Mouse (Mus musculus) MEL (cell line): ENCODE data around the gene Ccdc183. TPM values are rescaled to one million over a fixed set of nuclear protein-coding genes. Genes with fewer than 3 reads are reported as not detected.

Experiments used
- DNase-seq: peaks from one replicate; pipeline ENCODE4 v3.0.0; 2011; ENCODE audit warnings: low read depth, low spot score
- H3K27ac ChIP-seq: 2 replicates; pipeline ENCODE4 v1.5.1; 2012; ENCODE audit warnings: low read depth, mild to moderate bottlenecking, control low read depth, low read length, moderate library complexity; ENCODE audit not compliant: control insufficient read depth
- H3K27me3 ChIP-seq, 2 experiments: fragments of 150-350 bp in 1 of 2; sonication (generic) in 1 of 2; 2 replicates each; pipeline ENCODE4 v1.6.1; 2012; ENCODE audit warnings: low read length in 2 of 2, mild to moderate bottlenecking in 2 of 2, improper control_type of control experiment in 1 of 2, moderate library complexity in 1 of 2; ENCODE audit not compliant: insufficient read depth in 2 of 2, control insufficient read depth in 1 of 2
- H3K36me3 ChIP-seq, 2 experiments: 2 replicates each; pipeline ENCODE4 v1.6.1; 2012 to 2014; ENCODE audit warnings: low read length in 2 of 2, improper control_type of control experiment in 1 of 2, inconsistent platforms in 1 of 2, mild to moderate bottlenecking in 1 of 2; ENCODE audit not compliant: insufficient read depth in 2 of 2, control insufficient read depth in 1 of 2
- H3K4me1 ChIP-seq, 2 experiments: fragments of 150-350 bp in 1 of 2; sonication (generic) in 1 of 2; 2 replicates each; pipeline ENCODE4 v1.6.1; 2012; ENCODE audit warnings: low read length in 2 of 2, improper control_type of control experiment in 1 of 2, mild to moderate bottlenecking in 1 of 2; ENCODE audit not compliant: insufficient read depth in 2 of 2, control insufficient read depth in 1 of 2
- H3K4me3 ChIP-seq, 2 experiments: fragments of 150-350 bp in 1 of 2; sonication (generic) in 1 of 2; 2 replicates each; pipeline ENCODE4 v1.5.1; 2012; ENCODE audit warnings: low read depth in 2 of 2, low read length in 2 of 2, mild to moderate bottlenecking in 2 of 2, moderate library complexity in 2 of 2, control low read depth in 1 of 2, improper control_type of control experiment in 1 of 2; ENCODE audit not compliant: control insufficient read depth in 1 of 2, insufficient read depth in 1 of 2
- H3K79me2 ChIP-seq: 2 replicates; pipeline ENCODE4 v1.6.1; 2012; ENCODE audit warnings: mild to moderate bottlenecking, low read length, moderate library complexity; ENCODE audit not compliant: control insufficient read depth, poor library complexity, insufficient read depth
- H3K9ac ChIP-seq: 2 replicates; pipeline ENCODE4 v1.6.1; 2012; ENCODE audit warnings: low read depth, mild to moderate bottlenecking, control low read depth, low read length, moderate library complexity; ENCODE audit not compliant: control insufficient read depth, poor library complexity, severe bottlenecking
- H3K9me3 ChIP-seq: fragments of 150-350 bp; sonication (generic); replicated peaks from 2 replicates; pipeline ENCODE4 v1.6.1; 2012; ENCODE audit warnings: mild to moderate bottlenecking, low read length, improper control_type of control experiment, moderate library complexity; ENCODE audit not compliant: insufficient read depth
- CTCF ChIP-seq, 3 experiments: IDR thresholded peaks in 2 of 3; conservative IDR thresholded peaks in 1 of 3; 2 replicates each; pipeline ENCODE4 v1.5.1; 2011 to 2012; ENCODE audit warnings: low read length in 3 of 3, low read depth in 2 of 3, mild to moderate bottlenecking in 2 of 3, improper control_type of control experiment in 1 of 3, inconsistent platforms in 1 of 3, mixed read lengths in 1 of 3, moderate library complexity in 1 of 3; ENCODE audit not compliant: control insufficient read depth in 1 of 3, insufficient read depth in 1 of 3, poor library complexity in 1 of 3, severe bottlenecking in 1 of 3
- ELF1 ChIP-seq: IDR thresholded peaks from 2 replicates; pipeline ENCODE4 v1.6.1; 2014; ENCODE audit warnings: low read depth, mild to moderate bottlenecking, inconsistent platforms, low read length, improper control_type of control experiment, moderate library complexity
- HCFC1 ChIP-seq: IDR thresholded peaks from 2 replicates; pipeline ENCODE4 v1.6.1; 2012; ENCODE audit warnings: low read depth, mild to moderate bottlenecking, inconsistent platforms, low read length, improper control_type of control experiment, moderate library complexity
- KAT2A ChIP-seq: conservative IDR thresholded peaks from 2 replicates; pipeline ENCODE4 v1.6.1; 2012; ENCODE audit warnings: low read depth, low read length, improper control_type of control experiment, inconsistent platforms
- MAZ ChIP-seq: IDR thresholded peaks from 2 replicates; pipeline ENCODE4 v1.6.1; 2012; ENCODE audit warnings: low read depth, mild to moderate bottlenecking, inconsistent platforms, low read length, improper control_type of control experiment
- MEF2A ChIP-seq: IDR thresholded peaks from 2 replicates; pipeline ENCODE4 v1.6.1; 2014; ENCODE audit warnings: low read depth, mild to moderate bottlenecking, inconsistent platforms, low read length, improper control_type of control experiment; ENCODE audit not compliant: poor library complexity, insufficient replicate concordance, severe bottlenecking; ENCODE audit errors: extremely low read depth
- MXI1 ChIP-seq: IDR thresholded peaks from 2 replicates; pipeline ENCODE4 v1.6.1; 2011; ENCODE audit warnings: mild to moderate bottlenecking, low read depth, low read length, improper control_type of control experiment
- MYB ChIP-seq: IDR thresholded peaks from 2 replicates; pipeline ENCODE4 v1.6.1; 2011; ENCODE audit warnings: mild to moderate bottlenecking, low read depth, low read length, improper control_type of control experiment
- NRF1 ChIP-seq: IDR thresholded peaks from 2 replicates; pipeline ENCODE4 v1.6.1; 2014; ENCODE audit warnings: low read depth, mild to moderate bottlenecking, inconsistent platforms, low read length, improper control_type of control experiment, moderate library complexity; ENCODE audit not compliant: poor library complexity, insufficient read depth, severe bottlenecking
- POLR2A ChIP-seq, 2 experiments: IDR thresholded peaks; 2 replicates each; pipeline ENCODE4 v1.6.1; 2011 to 2012; ENCODE audit warnings: low read length in 2 of 2, mild to moderate bottlenecking in 2 of 2, control low read depth in 1 of 2, improper control_type of control experiment in 1 of 2, low read depth in 1 of 2, moderate library complexity in 1 of 2; ENCODE audit not compliant: control insufficient read depth in 1 of 2, insufficient read depth in 1 of 2, poor library complexity in 1 of 2
- RAD21 ChIP-seq: IDR thresholded peaks from 2 replicates; pipeline ENCODE4 v1.6.1; 2011; ENCODE audit warnings: mild to moderate bottlenecking, low read depth, low read length, improper control_type of control experiment
- SMC3 ChIP-seq: IDR thresholded peaks from 2 replicates; pipeline ENCODE4 v1.6.1; 2011; ENCODE audit warnings: low read depth, low read length, improper control_type of control experiment
- TBP ChIP-seq: IDR thresholded peaks from 2 replicates; pipeline ENCODE4 v1.8.0; 2011; ENCODE audit warnings: low read depth, low read length, improper control_type of control experiment
- USF1 ChIP-seq: IDR thresholded peaks from 2 replicates; pipeline ENCODE4 v1.6.1; 2014; ENCODE audit warnings: low read depth, mild to moderate bottlenecking, inconsistent platforms, low read length, improper control_type of control experiment, moderate library complexity
- USF2 ChIP-seq, 2 experiments: IDR thresholded peaks; 2 replicates each; pipeline ENCODE4 v1.6.1; 2011 to 2012; ENCODE audit warnings: improper control_type of control experiment in 2 of 2, low read length in 2 of 2, borderline replicate concordance in 1 of 2, inconsistent platforms in 1 of 2, low read depth in 1 of 2, mild to moderate bottlenecking in 1 of 2; ENCODE audit not compliant: insufficient read depth in 1 of 2
- ZNF384 ChIP-seq: IDR thresholded peaks from 2 replicates; pipeline ENCODE4 v1.6.1; 2012; ENCODE audit warnings: low read depth, mild to moderate bottlenecking, inconsistent platforms, low read length, improper control_type of control experiment
- polyA plus RNA-seq, 2 experiments: library from polyadenylated mRNA; stranded (reverse) in 1 of 2; unstranded in 1 of 2; fragments of >175 nt in 1 of 2; fragments of >200 nt in 1 of 2; gene quantifications; 2 replicates each; pipeline versions ENCODE4 v1.2.1 to v1.2.4; 2012; ENCODE audit warnings: low replicate concordance in 2 of 2, low read depth in 1 of 2; ENCODE audit not compliant: insufficient read length in 2 of 2, insufficient read depth in 1 of 2, missing spikeins in 1 of 2
- total RNA-seq: library from RNA; depleted of rRNA; stranded (reverse); fragments of 300-350 nt; gene quantifications from 2 replicates; pipeline ENCODE4 v1.2.3, GENCODE M21; 2012

The Ccdc183 gene
- total and polyA plus RNA-seq, 3 experiments = 0.04 to 0.26 TPM; not detected in 1

- no peak overlapping the region for H3K27ac ChIP-seq
- no peaks in the 10 kb centered on the region for H3K27me3 ChIP-seq
- peaks cover 7% of the 10 kb centered on the region for H3K79me2 ChIP-seq
- H3K4me1 ChIP-seq = peaks cover 0 to 20% of the 10 kb centered on the region in 2 experiments; a peak in 2 of 4 replicates
- no peaks in the 10 kb centered on the region for H3K9me3 ChIP-seq
- TF ChIP-seq CTCF (IDR thresholded peaks at IDR 0.05 in 2 of 3, conservative IDR thresholded peaks at IDR 0.05 in 1 of 3; ENCODE audit: control insufficient read depth in 1 of 3, insufficient read depth in 1 of 3, low read depth in 2 of 3, low read length in 3 of 3, poor library complexity in 1 of 3, severe bottlenecking in 1 of 3) (no peak), MEF2A (no peak), MXI1 (no peak), SMC3 (no peak), MYB (no peak), RAD21 (no peak)
- TF ChIP-seq, all 39 proteins: peak for 0
- H3K36me3 ChIP-seq = peaks cover 0 to 11% of the 10 kb centered on the region in 2 experiments; a peak in 2 of 4 replicates
- no peak overlapping the region for H3K9ac ChIP-seq
- DNase-seq = no peak
- H3K4me3 ChIP-seq = no peak overlapping the region
Measured at GRCm38 (mm10) chr2:25577951-25578795, 39.3 kb downstream of the Ccdc183 start.

- H3K4me1 ChIP-seq = peaks cover 0 to 14% of the 10 kb centered on the region in 2 experiments; a peak in 2 of 4 replicates
Measured at GRCm38 (mm10) chr2:25576965-25577891, 40.2 kb downstream of the Ccdc183 start.

More at GRCm38 (mm10) chr2:25576965-25577891, 40.2 kb downstream of the Ccdc183 start:
- Histone ChIP-seq H3K27me3 (no peaks in the 10 kb centered on the region), H3K9me3 (no peaks in the 10 kb centered on the region), H3K9ac (no peak overlapping the region), H3K27ac (no peak overlapping the region), H3K4me3 (no peak overlapping the region), H3K79me2 (peaks cover 7% of the 10 kb centered on the region), H3K36me3 (peaks cover 0 to 8% of the 10 kb centered on the region in 2 experiments; a peak in 2 of 4 replicates)
- TF ChIP-seq ZNF384 (no peak), POLR2A (IDR thresholded peaks at IDR 0.05; ENCODE audit: control insufficient read depth in 1 of 2, insufficient read depth in 1 of 2, low read depth in 1 of 2, low read length in 2 of 2, poor library complexity in 1 of 2) (no peak), KAT2A (no peak), HCFC1 (no peak), TBP (no peak), NRF1 (no peak), USF2 (IDR thresholded peaks at IDR 0.05; ENCODE audit: borderline replicate concordance in 1 of 2, insufficient read depth in 1 of 2, low read depth in 1 of 2, low read length in 2 of 2) (no peak), CTCF (IDR thresholded peaks at IDR 0.05 in 2 of 3, conservative IDR thresholded peaks at IDR 0.05 in 1 of 3; ENCODE audit: control insufficient read depth in 1 of 3, insufficient read depth in 1 of 3, low read depth in 2 of 3, low read length in 3 of 3, poor library complexity in 1 of 3, severe bottlenecking in 1 of 3) (no peak), USF1 (no peak), ELF1 (no peak), MAZ (no peak), SMC3 (no peak)
- no peak for DNase-seq
